Mouse (Mus musculus): Measurements from ENCODE around the gene Hnrnpa1. TPM values are rescaled to one million over a fixed set of nuclear protein-coding genes. Genes with fewer than 3 reads are reported as not detected.
"Not testable (repeated sequence)": the region's sequence is repeated elsewhere in the genome, so short reads cannot be mapped to it uniquely, and the experiment has no call there.

Hnrnpa1 gene
- polyA plus RNA-seq, 1 experiment from 2014 or later, result 1,120 TPM

- 81% methylated on average over 6 of the region's 6 CpGs for WGBS
- Histone ChIP-seq H3K4me1 (peaks cover 36% of the 10 kb centered on the region), H3K9me3 (no peaks in the 10 kb centered on the region), H3K27me3 (no peaks in the 10 kb centered on the region), H3K4me3 (no peak overlapping the region), H3K9ac (no peak overlapping the region), H3K36me3 (peaks cover 75% of the 10 kb centered on the region), H3K4me2 (replicated peaks) (0 out of 2 replicates have a peak overlapping the region, but pooled peaks have one; percentile 19), H3K27ac (no peak overlapping the region)
- ATAC-seq (ENCODE audit: low FRiP score, low read depth), result no peak
Observed at GRCm38 (mm10) chr15:103245616-103246015, 5.4 kb downstream of the Hnrnpa1 start.

- H3K36me3 ChIP-seq, result peaks cover 63% of the 10 kb centered on the region
- no peak for ATAC-seq (ENCODE audit: low FRiP score, low read depth)
- H3K4me3 ChIP-seq, result no peak overlapping the region
- 89% methylated on average over 9 of the region's 9 CpGs for WGBS
- H3K9me3 ChIP-seq, result no peaks in the 10 kb centered on the region
- no peak overlapping the region for H3K9ac ChIP-seq
- H3K4me2 ChIP-seq (replicated peaks), result no peak overlapping the region
- peaks cover 28% of the 10 kb centered on the region for H3K4me1 ChIP-seq
- H3K27me3 ChIP-seq, result no peaks in the 10 kb centered on the region
- no peak overlapping the region for H3K27ac ChIP-seq
Observed at GRCm38 (mm10) chr15:103247078-103247781, 7.0 kb downstream of the Hnrnpa1 start.

GRCm38 (mm10) chr15:103247782-103248400, 7.7 kb downstream of the Hnrnpa1 start:
- H3K36me3 ChIP-seq, result peaks cover 57% of the 10 kb centered on the region

GRCm38 (mm10) chr15:103248401-103249313, 8.4 kb downstream of the Hnrnpa1 start:
- Histone ChIP-seq H3K4me3 (no peak overlapping the region), H3K9me3 (no peaks in the 10 kb centered on the region), H3K4me2 (replicated peaks) (no peak overlapping the region), H3K36me3 (peaks cover 49% of the 10 kb centered on the region), H3K27ac (peak overlapping the region; percentile 10; the same call in 1 of the 2 replicates), H3K4me1 (peaks cover 14% of the 10 kb centered on the region), H3K27me3 (no peaks in the 10 kb centered on the region), H3K9ac (no peak overlapping the region)
- ATAC-seq (ENCODE audit: low FRiP score, low read depth), result no peak
- WGBS, result 85% methylated on average over 28 of the region's 28 CpGs

More at GRCm38 (mm10) chr15:103247782-103248400, 7.7 kb downstream of the Hnrnpa1 start:
- Histone ChIP-seq H3K9me3 (no peaks in the 10 kb centered on the region), H3K27me3 (no peaks in the 10 kb centered on the region), H3K4me1 (peaks cover 21% of the 10 kb centered on the region), H3K4me3 (no peak overlapping the region), H3K9ac (no peak overlapping the region), H3K4me2 (replicated peaks) (no peak overlapping the region), H3K27ac (no peak overlapping the region)
- ATAC-seq (ENCODE audit: low FRiP score, low read depth), result no peak

GRCm38 (mm10) chr15:103249511-103249910, 9.3 kb downstream of the Hnrnpa1 start:
- ATAC-seq (ENCODE audit: low FRiP score, low read depth); H3K4me3 ChIP-seq; H3K4me2 ChIP-seq (replicated peaks); H3K27me3 ChIP-seq; H3K9me3 ChIP-seq; H3K9ac ChIP-seq; H3K27ac ChIP-seq: not testable (repeated sequence)
- Histone ChIP-seq H3K36me3 (peaks cover 45% of the 10 kb centered on the region), H3K4me1 (peaks cover 12% of the 10 kb centered on the region)
- 86% methylated on average over 6 of the region's 6 CpGs for WGBS

GRCm38 (mm10) chr15:103250195-103250740, 10.0 kb downstream of the Hnrnpa1 start:
- no peak for ATAC-seq (ENCODE audit: low FRiP score, low read depth)
- Histone ChIP-seq H3K27me3 (no peaks in the 10 kb centered on the region), H3K4me3 (no peak overlapping the region), H3K9me3 (no peaks in the 10 kb centered on the region), H3K4me1 (peaks cover 16% of the 10 kb centered on the region), H3K27ac (peak overlapping the region; percentile 40), H3K4me2 (replicated peaks) (no peak overlapping the region), H3K36me3 (peaks cover 40% of the 10 kb centered on the region), H3K9ac (no peak overlapping the region; the same call in 1 of the 2 replicates)
- 32% methylated on average over 2 of the region's 2 CpGs for WGBS

- no peak overlapping the region for H3K4me2 ChIP-seq (replicated peaks)
- ATAC-seq (ENCODE audit: low FRiP score, low read depth), result no peak
Observed at GRCm38 (mm10) chr15:103251595-103251994, 11.4 kb downstream of the Hnrnpa1 start.

GRCm38 (mm10) chr15:103252660-103253059, 12.4 kb downstream of the Hnrnpa1 start:
- H3K36me3 ChIP-seq, result peaks cover 18% of the 10 kb centered on the region
- WGBS, result 84% methylated on average over 3 of the region's 3 CpGs
- H3K4me1 ChIP-seq, result peaks cover 13% of the 10 kb centered on the region
- H3K9me3 ChIP-seq, result no peaks in the 10 kb centered on the region
- H3K4me2 ChIP-seq (replicated peaks), result no peak overlapping the region
- ATAC-seq (ENCODE audit: low FRiP score, low read depth), result no peak
- H3K9ac ChIP-seq, result no peak overlapping the region; the same call in 1 of the 2 replicates
- H3K27ac ChIP-seq, result no peak overlapping the region
- H3K4me3 ChIP-seq, result no peak overlapping the region
- 0 out of 2 replicates have a peak, but pooled peaks cover 3% of the 10 kb centered on the region for H3K27me3 ChIP-seq

More at GRCm38 (mm10) chr15:103251595-103251994, 11.4 kb downstream of the Hnrnpa1 start:
- no peak overlapping the region for H3K9ac ChIP-seq
- no peaks in the 10 kb centered on the region for H3K27me3 ChIP-seq
- H3K9me3 ChIP-seq, result no peaks in the 10 kb centered on the region
- peaks cover 28% of the 10 kb centered on the region for H3K36me3 ChIP-seq
- 50% methylated on average over 1 of the region's 1 CpGs for WGBS
- no peak overlapping the region for H3K27ac ChIP-seq
- no peak overlapping the region for H3K4me3 ChIP-seq
- peaks cover 13% of the 10 kb centered on the region for H3K4me1 ChIP-seq

GRCm38 (mm10) chr15:103253352-103253751, 13.1 kb downstream of the Hnrnpa1 start:
- no peak for ATAC-seq (ENCODE audit: low FRiP score, low read depth)
- WGBS, result 95% methylated on average over 1 of the region's 1 CpGs
- H3K4me2 ChIP-seq (replicated peaks), result no peak overlapping the region
- H3K9me3 ChIP-seq, result no peaks in the 10 kb centered on the region
- no peak overlapping the region for H3K4me3 ChIP-seq
- H3K36me3 ChIP-seq, result peaks cover 11% of the 10 kb centered on the region
- peaks cover 18% of the 10 kb centered on the region for H3K4me1 ChIP-seq
- no peak overlapping the region for H3K9ac ChIP-seq
- no peak overlapping the region for H3K27ac ChIP-seq
- H3K27me3 ChIP-seq, result 0 out of 2 replicates have a peak, but pooled peaks cover 9% of the 10 kb centered on the region

GRCm38 (mm10) chr15:103255169-103255568, 14.9 kb downstream of the Hnrnpa1 start:
- WGBS, result under 1% methylated on average over 25 of the region's 25 CpGs
- H3K4me1 ChIP-seq, result peaks cover 26% of the 10 kb centered on the region
- H3K9me3 ChIP-seq, result no peaks in the 10 kb centered on the region
- no peaks in the 10 kb centered on the region for H3K36me3 ChIP-seq
- H3K27me3 ChIP-seq, result 0 out of 2 replicates have a peak, but pooled peaks cover 9% of the 10 kb centered on the region
- H3K9ac ChIP-seq, result peak overlapping the region; percentile 72
- peak overlapping the region; percentile 50 for H3K4me3 ChIP-seq
- peak overlapping the region; percentile 92 for H3K4me2 ChIP-seq (replicated peaks)
- no peak overlapping the region for H3K27ac ChIP-seq
- ATAC-seq (ENCODE audit: low FRiP score, low read depth), result peak; percentile 66

GRCm38 (mm10) chr15:103256210-103256986, 16.2 kb downstream of the Hnrnpa1 start:
- no peak overlapping the region for H3K4me2 ChIP-seq (replicated peaks)
- WGBS, result 91% methylated on average over 6 of the region's 6 CpGs
- H3K9ac ChIP-seq, result no peak overlapping the region
- 0 out of 2 replicates have a peak, but pooled peaks cover 9% of the 10 kb centered on the region for H3K27me3 ChIP-seq
- H3K36me3 ChIP-seq, result no peaks in the 10 kb centered on the region
- H3K9me3 ChIP-seq, result no peaks in the 10 kb centered on the region
- no peak overlapping the region for H3K4me3 ChIP-seq
- H3K27ac ChIP-seq, result no peak overlapping the region
- no peak for ATAC-seq (ENCODE audit: low FRiP score, low read depth)
- peaks cover 28% of the 10 kb centered on the region for H3K4me1 ChIP-seq

Data from limb, embryonic 13.5 days (tissue).